Mouse (Mus musculus): ENCODE results near the gene Rfc2.

GRCm38 (mm10) chr5:134617071-134617470 lies 35.9 kb downstream of the Rfc2 start:
- no peak for TF ChIP-seq MXI1 (IDR thresholded peaks at IDR 0.05; ENCODE audit: low read depth, low read length)
- TF ChIP-seq EP300 (IDR thresholded peaks at IDR 0.05; ENCODE audit: low read depth in 1 of 2, low read length in 2 of 2): no peak
- no peak for TF ChIP-seq POLR2AphosphoS2 (IDR thresholded peaks at IDR 0.05; ENCODE audit: low read length)
- TF ChIP-seq POLR2AphosphoS5 (IDR thresholded peaks at IDR 0.05; ENCODE audit: borderline replicate concordance, low read depth, low read length): no peak
- TF ChIP-seq CHD1 (IDR thresholded peaks at IDR 0.05; ENCODE audit: low read depth, low read length): no peak
- no peak for TF ChIP-seq USF1 (IDR thresholded peaks at IDR 0.05; ENCODE audit: low read depth, low read length)
- peak; percentile 76 to 91 (median 86) for TF ChIP-seq CTCF (IDR thresholded peaks at IDR 0.05 in 2 of 3, conservative IDR thresholded peaks at IDR 0.05 in 1 of 3; ENCODE audit: control insufficient read depth in 1 of 3, insufficient read depth in 1 of 3, low read depth in 2 of 3, low read length in 3 of 3, poor library complexity in 1 of 3, severe bottlenecking in 1 of 3)
- TF ChIP-seq ZNF384 (IDR thresholded peaks at IDR 0.05; ENCODE audit: low read depth, low read length): no peak
- TF ChIP-seq MYC (IDR thresholded peaks at IDR 0.05; ENCODE audit: low read depth, low read length): no peak

Measured in MEL (cell line).